Mouse (Mus musculus): ENCODE measurements around the gene AI413582.

- TF ChIP-seq POLR2A (IDR thresholded peaks at IDR 0.05; ENCODE audit: borderline replicate concordance, extremely low read depth, low read depth, low read length) = no peak
- no peak for TF ChIP-seq CTCF (IDR thresholded peaks at IDR 0.05; ENCODE audit: insufficient read depth, low read length)
Measured at GRCm38 (mm10) chr17:27592565-27592910, 27.0 kb upstream of the AI413582 start.
